Mouse (Mus musculus): ENCODE results near the gene Ccp110.

DNA sequence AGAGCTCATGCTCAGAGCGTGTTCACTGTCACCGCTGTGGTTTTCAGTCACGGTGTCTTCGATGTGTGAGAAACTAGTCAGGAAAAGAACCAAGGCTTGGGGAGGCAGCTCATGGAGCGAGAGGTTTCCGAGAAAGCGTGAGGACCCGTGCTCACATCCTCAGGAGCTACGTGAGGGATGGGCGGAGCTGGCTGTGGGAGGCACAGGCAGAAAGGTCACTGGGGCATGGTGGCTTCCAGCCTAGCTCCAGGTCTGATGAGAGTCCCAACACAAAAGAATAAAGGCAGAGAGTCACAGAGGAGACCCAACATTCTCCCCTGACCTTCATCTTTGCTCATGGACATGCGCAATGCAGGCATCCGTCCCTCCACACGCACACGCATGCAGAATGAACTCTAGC lies 52.4 kb downstream of the Ccp110 start:
- TF ChIP-seq GATA1 (IDR thresholded peaks at IDR 0.05; ENCODE audit: borderline replicate concordance, low read length): no peak
- TF ChIP-seq FLI1 (IDR thresholded peaks at IDR 0.05; ENCODE audit: low read length): no peak

Data from megakaryocyte, embryonic 14.5 days (primary cell).